Mouse (Mus musculus) MEL (cell line): ENCODE results near the gene Ifna7. TPM values are rescaled to one million over a fixed set of nuclear protein-coding genes. Genes with fewer than 3 reads are reported as not detected.

Experiments used
- DNase-seq: peaks from one replicate; pipeline ENCODE4 v3.0.0; 2011; ENCODE audit warnings: low read depth, low spot score
- H3K27ac ChIP-seq: 2 replicates; pipeline ENCODE4 v1.5.1; 2012; ENCODE audit warnings: low read depth, mild to moderate bottlenecking, control low read depth, low read length, moderate library complexity; ENCODE audit not compliant: control insufficient read depth
- H3K27me3 ChIP-seq, 2 experiments: fragments of 150-350 bp in 1 of 2; sonication (generic) in 1 of 2; 2 replicates each; pipeline ENCODE4 v1.6.1; 2012; ENCODE audit warnings: low read length in 2 of 2, mild to moderate bottlenecking in 2 of 2, improper control_type of control experiment in 1 of 2, moderate library complexity in 1 of 2; ENCODE audit not compliant: insufficient read depth in 2 of 2, control insufficient read depth in 1 of 2
- H3K36me3 ChIP-seq, 2 experiments: 2 replicates each; pipeline ENCODE4 v1.6.1; 2012 to 2014; ENCODE audit warnings: low read length in 2 of 2, improper control_type of control experiment in 1 of 2, inconsistent platforms in 1 of 2, mild to moderate bottlenecking in 1 of 2; ENCODE audit not compliant: insufficient read depth in 2 of 2, control insufficient read depth in 1 of 2
- H3K4me1 ChIP-seq, 2 experiments: fragments of 150-350 bp in 1 of 2; sonication (generic) in 1 of 2; 2 replicates each; pipeline ENCODE4 v1.6.1; 2012; ENCODE audit warnings: low read length in 2 of 2, improper control_type of control experiment in 1 of 2, mild to moderate bottlenecking in 1 of 2; ENCODE audit not compliant: insufficient read depth in 2 of 2, control insufficient read depth in 1 of 2
- H3K4me3 ChIP-seq, 2 experiments: fragments of 150-350 bp in 1 of 2; sonication (generic) in 1 of 2; 2 replicates each; pipeline ENCODE4 v1.5.1; 2012; ENCODE audit warnings: low read depth in 2 of 2, low read length in 2 of 2, mild to moderate bottlenecking in 2 of 2, moderate library complexity in 2 of 2, control low read depth in 1 of 2, improper control_type of control experiment in 1 of 2; ENCODE audit not compliant: control insufficient read depth in 1 of 2, insufficient read depth in 1 of 2
- H3K79me2 ChIP-seq: 2 replicates; pipeline ENCODE4 v1.6.1; 2012; ENCODE audit warnings: mild to moderate bottlenecking, low read length, moderate library complexity; ENCODE audit not compliant: control insufficient read depth, poor library complexity, insufficient read depth
- H3K9ac ChIP-seq: 2 replicates; pipeline ENCODE4 v1.6.1; 2012; ENCODE audit warnings: low read depth, mild to moderate bottlenecking, control low read depth, low read length, moderate library complexity; ENCODE audit not compliant: control insufficient read depth, poor library complexity, severe bottlenecking
- H3K9me3 ChIP-seq: fragments of 150-350 bp; sonication (generic); replicated peaks from 2 replicates; pipeline ENCODE4 v1.6.1; 2012; ENCODE audit warnings: mild to moderate bottlenecking, low read length, improper control_type of control experiment, moderate library complexity; ENCODE audit not compliant: insufficient read depth
- BHLHE40 ChIP-seq: IDR thresholded peaks from 2 replicates; pipeline ENCODE4 v1.6.1; 2012; ENCODE audit warnings: low read depth, mild to moderate bottlenecking, inconsistent platforms, low read length, improper control_type of control experiment, borderline replicate concordance
- CHD1 ChIP-seq: IDR thresholded peaks from 2 replicates; pipeline ENCODE4 v1.6.1; 2012; ENCODE audit warnings: low read depth, mild to moderate bottlenecking, inconsistent platforms, low read length, improper control_type of control experiment
- CHD2 ChIP-seq: IDR thresholded peaks from 2 replicates; pipeline ENCODE4 v1.6.1; 2011; ENCODE audit warnings: low read length, improper control_type of control experiment
- CTCF ChIP-seq, 3 experiments: IDR thresholded peaks in 2 of 3; conservative IDR thresholded peaks in 1 of 3; 2 replicates each; pipeline ENCODE4 v1.5.1; 2011 to 2012; ENCODE audit warnings: low read length in 3 of 3, low read depth in 2 of 3, mild to moderate bottlenecking in 2 of 3, improper control_type of control experiment in 1 of 3, inconsistent platforms in 1 of 3, mixed read lengths in 1 of 3, moderate library complexity in 1 of 3; ENCODE audit not compliant: control insufficient read depth in 1 of 3, insufficient read depth in 1 of 3, poor library complexity in 1 of 3, severe bottlenecking in 1 of 3
- EP300 ChIP-seq, 2 experiments: IDR thresholded peaks; 2 replicates each; pipeline ENCODE4 v1.6.1; 2011; ENCODE audit warnings: improper control_type of control experiment in 2 of 2, low read length in 2 of 2, low read depth in 1 of 2, mild to moderate bottlenecking in 1 of 2
- ETS1 ChIP-seq: IDR thresholded peaks from 2 replicates; pipeline ENCODE4 v1.6.1; 2012; ENCODE audit warnings: low read depth, mild to moderate bottlenecking, inconsistent platforms, low read length, improper control_type of control experiment, moderate library complexity
- JUND ChIP-seq: IDR thresholded peaks from 2 replicates; pipeline ENCODE4 v1.6.1; 2011; ENCODE audit warnings: low read depth, mild to moderate bottlenecking, improper control_type of control experiment, low read length
- MAZ ChIP-seq: IDR thresholded peaks from 2 replicates; pipeline ENCODE4 v1.6.1; 2012; ENCODE audit warnings: low read depth, mild to moderate bottlenecking, inconsistent platforms, low read length, improper control_type of control experiment
- MXI1 ChIP-seq: IDR thresholded peaks from 2 replicates; pipeline ENCODE4 v1.6.1; 2011; ENCODE audit warnings: mild to moderate bottlenecking, low read depth, low read length, improper control_type of control experiment
- NELFE ChIP-seq: IDR thresholded peaks from 2 replicates; pipeline ENCODE4 v1.6.1; 2011; ENCODE audit warnings: low read depth, low read length, improper control_type of control experiment
- NRF1 ChIP-seq: IDR thresholded peaks from 2 replicates; pipeline ENCODE4 v1.6.1; 2014; ENCODE audit warnings: low read depth, mild to moderate bottlenecking, inconsistent platforms, low read length, improper control_type of control experiment, moderate library complexity; ENCODE audit not compliant: poor library complexity, insufficient read depth, severe bottlenecking
- POLR2AphosphoS2 ChIP-seq: IDR thresholded peaks from 2 replicates; pipeline ENCODE4 v1.6.1; 2011; ENCODE audit warnings: low read length, improper control_type of control experiment
- SIN3A ChIP-seq: IDR thresholded peaks from 2 replicates; pipeline ENCODE4 v1.6.1; 2012; ENCODE audit warnings: low read length, improper control_type of control experiment, inconsistent platforms
- SMC3 ChIP-seq: IDR thresholded peaks from 2 replicates; pipeline ENCODE4 v1.6.1; 2011; ENCODE audit warnings: low read depth, low read length, improper control_type of control experiment
- TBP ChIP-seq: IDR thresholded peaks from 2 replicates; pipeline ENCODE4 v1.8.0; 2011; ENCODE audit warnings: low read depth, low read length, improper control_type of control experiment
- USF2 ChIP-seq, 2 experiments: IDR thresholded peaks; 2 replicates each; pipeline ENCODE4 v1.6.1; 2011 to 2012; ENCODE audit warnings: improper control_type of control experiment in 2 of 2, low read length in 2 of 2, borderline replicate concordance in 1 of 2, inconsistent platforms in 1 of 2, low read depth in 1 of 2, mild to moderate bottlenecking in 1 of 2; ENCODE audit not compliant: insufficient read depth in 1 of 2
- ZC3H11A ChIP-seq: IDR thresholded peaks from 2 replicates; pipeline ENCODE4 v1.6.1; 2012; ENCODE audit warnings: low read depth, mild to moderate bottlenecking, inconsistent platforms, low read length, improper control_type of control experiment
- ZKSCAN1 ChIP-seq: IDR thresholded peaks from 2 replicates; pipeline ENCODE4 v1.6.1; 2012; ENCODE audit warnings: low read depth, mild to moderate bottlenecking, inconsistent platforms, low read length, improper control_type of control experiment, moderate library complexity
- ZNF384 ChIP-seq: IDR thresholded peaks from 2 replicates; pipeline ENCODE4 v1.6.1; 2012; ENCODE audit warnings: low read depth, mild to moderate bottlenecking, inconsistent platforms, low read length, improper control_type of control experiment
- polyA plus RNA-seq, 2 experiments: library from polyadenylated mRNA; stranded (reverse) in 1 of 2; unstranded in 1 of 2; fragments of >175 nt in 1 of 2; fragments of >200 nt in 1 of 2; gene quantifications; 2 replicates each; pipeline versions ENCODE4 v1.2.1 to v1.2.4; 2012; ENCODE audit warnings: low replicate concordance in 2 of 2, low read depth in 1 of 2; ENCODE audit not compliant: insufficient read length in 2 of 2, insufficient read depth in 1 of 2, missing spikeins in 1 of 2
- total RNA-seq: library from RNA; depleted of rRNA; stranded (reverse); fragments of 300-350 nt; gene quantifications from 2 replicates; pipeline ENCODE4 v1.2.3, GENCODE M21; 2012

Ifna7 gene
- total and polyA plus RNA-seq, 3 experiments = not detected

GRCm38 (mm10) chr4:88838828-88839227 lies 22.8 kb downstream of the Ifna7 start:
- H3K9me3 ChIP-seq = no peaks in the 10 kb centered on the region
- no peaks in the 10 kb centered on the region; a peak in 1 of 4 replicates for H3K4me1 ChIP-seq
- no peaks in the 10 kb centered on the region for H3K79me2 ChIP-seq
- no peaks in the 10 kb centered on the region for H3K36me3 ChIP-seq
- no peak overlapping the region for H3K4me3 ChIP-seq
- H3K27ac ChIP-seq = no peak overlapping the region
- peak; percentile 46 for DNase-seq
- H3K27me3 ChIP-seq = peaks cover 14 to 17% of the 10 kb centered on the region in 2 experiments
- H3K9ac ChIP-seq = no peak overlapping the region
- TF ChIP-seq BHLHE40 (no peak), SMC3 (0 out of 2 replicates have a peak, but pooled peaks have one; percentile 12), CTCF (IDR thresholded peaks at IDR 0.05 in 2 of 3, conservative IDR thresholded peaks at IDR 0.05 in 1 of 3; ENCODE audit: control insufficient read depth in 1 of 3, insufficient read depth in 1 of 3, low read depth in 2 of 3, low read length in 3 of 3, poor library complexity in 1 of 3, severe bottlenecking in 1 of 3) (peak in 2 of 3 experiments; percentile 65 to 69; a peak in 4 of 6 replicates)
- TF ChIP-seq, all 39 proteins: peak for 2

GRCm38 (mm10) chr4:88840058-88840457 lies 24.0 kb downstream of the Ifna7 start:
- Histone ChIP-seq H3K27me3 (peaks cover 14 to 18% of the 10 kb centered on the region in 2 experiments), H3K9ac (no peak overlapping the region)

GRCm38 (mm10) chr4:88841438-88841911 lies 25.4 kb downstream of the Ifna7 start, which contains the start of gene Ifna4:
Gene Ifna4, plus strand, starts transcription at chr4:88841861.
- H3K27ac ChIP-seq = no peak within 1 kb of the TSS
- TF ChIP-seq NRF1 (no peak), POLR2AphosphoS2 (no peak), JUND (no peak), MAZ (no peak), CHD2 (no peak), TBP (no peak), CTCF (IDR thresholded peaks at IDR 0.05 in 2 of 3, conservative IDR thresholded peaks at IDR 0.05 in 1 of 3; ENCODE audit: control insufficient read depth in 1 of 3, insufficient read depth in 1 of 3, low read depth in 2 of 3, low read length in 3 of 3, poor library complexity in 1 of 3, severe bottlenecking in 1 of 3) (no peak), ZKSCAN1 (no peak), EP300 (IDR thresholded peaks at IDR 0.05; ENCODE audit: low read depth in 1 of 2, low read length in 2 of 2) (no peak), CHD1 (no peak)
- TF ChIP-seq, all 39 proteins: peak for 0
- peaks cover 11 to 14% of the 10 kb centered on the region in 2 experiments for H3K27me3 ChIP-seq
- no peak within 1 kb of the TSS for H3K4me3 ChIP-seq
- H3K4me1 ChIP-seq = no peaks in the 10 kb centered on the region; a peak in 1 of 4 replicates
- no peaks in the 10 kb centered on the region for H3K79me2 ChIP-seq
- no peak for DNase-seq
- H3K36me3 ChIP-seq = no peaks in the 10 kb centered on the region
- no peak within 1 kb of the TSS for H3K9ac ChIP-seq
- no peaks in the 10 kb centered on the region for H3K9me3 ChIP-seq

More at GRCm38 (mm10) chr4:88840058-88840457, 24.0 kb downstream of the Ifna7 start:
- no peak overlapping the region for H3K4me3 ChIP-seq
- no peaks in the 10 kb centered on the region for H3K79me2 ChIP-seq
- no peak for TF ChIP-seq SIN3A
- no peak for TF ChIP-seq CTCF (IDR thresholded peaks at IDR 0.05 in 2 of 3, conservative IDR thresholded peaks at IDR 0.05 in 1 of 3; ENCODE audit: control insufficient read depth in 1 of 3, insufficient read depth in 1 of 3, low read depth in 2 of 3, low read length in 3 of 3, poor library complexity in 1 of 3, severe bottlenecking in 1 of 3)
- TF ChIP-seq MXI1 = no peak
- no peak for TF ChIP-seq NELFE
- TF ChIP-seq ZC3H11A = no peak
- TF ChIP-seq CHD2 = no peak
- TF ChIP-seq ETS1 = no peak
- TF ChIP-seq JUND = no peak
- TF ChIP-seq USF2 (IDR thresholded peaks at IDR 0.05; ENCODE audit: borderline replicate concordance in 1 of 2, insufficient read depth in 1 of 2, low read depth in 1 of 2, low read length in 2 of 2) = no peak
- TF ChIP-seq ZNF384 = no peak
- no peak overlapping the region for H3K27ac ChIP-seq
- peak; percentile 32 for DNase-seq
- H3K36me3 ChIP-seq = no peaks in the 10 kb centered on the region
- no peaks in the 10 kb centered on the region for H3K9me3 ChIP-seq
- no peaks in the 10 kb centered on the region; a peak in 1 of 4 replicates for H3K4me1 ChIP-seq
